Mouse (Mus musculus) testis, adult 10 weeks (tissue): ENCODE measurements around the gene Zfp266. TPM values are rescaled to one million over a fixed set of nuclear protein-coding genes. Genes with fewer than 3 reads are reported as not detected.

Experiments
- polyA plus RNA-seq: library from polyadenylated mRNA; stranded (reverse); fragments of 350-450 nt; fragmentation: Illumina TruSeq; extraction: RNeasy Lipid Tissue Mini Kit (QIAGEN cat#74804); gene quantifications from one replicate; pipeline ENCODE4 v1.2.3, GENCODE M21; 2014; ENCODE audit warnings: low read depth, low replicate concordance

Zfp266 gene
- 16.7 TPM for polyA plus RNA-seq

DNA sequence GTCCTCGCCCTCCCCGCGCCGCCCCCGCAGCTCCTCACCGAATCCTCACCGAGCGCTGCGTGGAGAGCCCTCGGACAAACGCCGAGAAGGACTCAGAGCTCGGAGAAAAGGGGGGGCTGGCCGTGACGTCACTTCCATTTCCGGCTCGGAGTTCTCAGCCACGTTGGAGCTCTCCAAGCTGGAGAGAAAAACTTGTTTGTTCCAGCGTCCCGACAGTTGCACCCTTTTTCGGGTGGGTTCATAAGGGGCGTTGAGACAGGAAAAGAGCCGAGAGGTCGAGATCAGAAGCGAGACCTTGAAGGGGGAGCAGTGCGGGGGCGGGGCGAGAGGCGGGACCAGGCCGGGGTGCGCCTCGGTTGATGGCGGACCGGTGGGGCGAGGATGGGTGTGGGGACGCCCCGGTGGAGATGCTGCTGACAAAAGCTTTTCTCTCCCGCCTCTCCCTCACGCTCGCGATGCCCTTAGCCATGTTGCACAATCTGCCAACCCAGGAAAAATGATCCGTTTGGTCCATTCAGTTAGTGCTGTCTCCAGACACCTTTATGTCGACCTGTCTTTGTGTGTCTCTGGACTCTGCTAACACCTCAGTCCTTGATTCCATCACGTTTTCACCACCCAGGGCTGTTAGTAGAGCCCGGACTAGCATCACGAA, at the start of gene Zfp266:
Gene Zfp266 (minus strand): TSS at position 112 of the 652 bp plus-strand sequence.

DNA sequence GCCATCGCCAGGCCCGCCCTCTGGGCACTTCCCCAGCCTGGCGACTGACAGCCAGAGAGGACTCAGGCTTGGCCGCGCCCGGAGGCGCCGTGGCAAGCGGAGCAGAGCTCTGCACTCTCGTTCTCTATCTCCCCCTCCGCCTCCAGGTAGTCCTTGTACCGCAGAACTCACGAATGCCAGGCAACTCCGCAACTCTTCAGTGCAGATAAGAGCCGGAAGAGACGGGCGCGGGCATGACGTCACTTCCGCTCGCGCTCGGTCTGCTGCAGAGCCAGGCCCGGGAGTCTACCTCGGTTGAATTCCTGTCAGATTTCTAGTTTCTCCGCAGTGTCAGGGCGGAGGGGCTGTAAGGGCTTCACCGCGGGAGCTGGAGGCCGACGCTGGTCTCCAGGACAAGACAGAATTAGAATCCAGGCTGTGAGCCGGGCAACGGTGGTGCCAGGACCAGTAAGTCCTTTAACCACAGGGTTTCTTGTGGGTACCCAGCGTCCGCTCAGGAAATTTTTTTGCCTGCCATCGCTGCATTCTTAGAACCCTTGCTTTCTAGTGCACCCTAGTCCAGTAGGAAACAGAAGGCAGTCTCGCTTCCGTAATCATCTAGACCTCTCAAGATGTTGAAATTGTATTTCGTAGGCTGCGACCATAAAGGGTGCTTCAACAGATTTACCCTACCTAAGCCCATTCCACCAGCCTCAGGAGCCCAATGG, 28.5 kb downstream of the Zfp266 start, which contains the start of gene Zfp426:
Gene Zfp426 (minus strand): TSS at position 220 of the 707 bp plus-strand sequence.

DNA sequence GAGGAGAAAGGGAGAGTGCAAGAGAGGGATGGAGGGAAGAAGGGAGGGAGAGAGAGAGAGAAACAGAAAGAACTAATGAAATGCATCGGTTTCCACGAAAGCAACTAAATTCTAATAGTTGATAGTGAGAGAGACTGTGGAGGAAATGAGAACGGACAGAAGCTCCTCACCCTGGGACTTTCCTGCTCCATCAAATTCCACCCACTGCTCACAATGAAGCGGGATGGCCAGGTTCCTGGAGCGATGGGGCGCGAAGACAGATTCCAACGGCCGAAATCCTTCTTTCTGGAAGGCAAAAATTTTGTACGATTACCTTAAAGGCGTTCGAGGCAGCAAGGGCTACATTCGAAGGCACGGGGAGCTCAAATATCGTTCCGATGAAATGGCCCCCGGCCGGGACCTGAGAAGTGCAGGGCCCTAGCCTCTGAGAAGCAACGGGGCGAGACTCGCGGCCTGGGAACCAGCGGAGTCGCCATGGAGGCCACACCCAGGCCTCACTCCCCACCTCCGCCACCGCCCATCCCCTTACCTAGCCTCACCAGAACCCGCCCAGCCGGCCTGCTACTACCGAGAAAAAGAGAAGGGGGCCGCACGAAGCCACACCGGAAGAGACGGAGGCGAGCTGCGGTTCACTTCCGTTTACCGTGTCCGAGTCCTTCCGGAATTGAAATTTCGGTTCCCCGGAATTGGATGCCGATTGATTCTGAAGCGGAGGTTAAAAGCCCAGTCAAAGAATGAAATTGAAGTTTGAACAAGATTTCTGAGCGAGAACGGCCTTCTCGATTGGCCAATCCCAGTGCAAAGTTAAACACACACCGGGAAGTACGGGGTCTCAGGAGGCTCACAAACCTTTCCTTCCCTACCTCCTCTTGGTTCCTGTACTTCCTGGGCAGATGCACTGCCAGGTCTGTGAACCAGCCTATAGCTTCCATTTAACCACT, 61.6 kb downstream of the Zfp266 start, which contains the start of gene Zfp26:
Gene Zfp26 (minus strand): TSS at position 786 of the 941 bp plus-strand sequence.

Other genes starting within 250 kb of the Zfp266 start
- 0.91 TPM for gene Olfr39, start 239.1 kb downstream of the Zfp266 start, polyA plus RNA-seq
- gene Olfr873, start 222.9 kb downstream of the Zfp266 start, polyA plus RNA-seq = 0.57 TPM
- not detected for gene Olfr18, start 185.3 kb downstream of the Zfp266 start, polyA plus RNA-seq
- 48.6 TPM for gene Zfp560, start 136.2 kb downstream of the Zfp266 start, polyA plus RNA-seq
- 16.9 TPM for gene Zfp26, start 61.3 kb downstream of the Zfp266 start, polyA plus RNA-seq
- 54.1 TPM for gene Zfp426, start 28.7 kb downstream of the Zfp266 start, polyA plus RNA-seq
- 15.8 TPM for gene Zfp846, start 59.9 kb upstream of the Zfp266 start, polyA plus RNA-seq
- 65.6 TPM for gene Ubl5, start 121.5 kb upstream of the Zfp266 start, polyA plus RNA-seq
- 13.0 TPM for gene Fbxl12, start 123.3 kb upstream of the Zfp266 start, polyA plus RNA-seq
- gene Pin1, start 130.7 kb upstream of the Zfp266 start, polyA plus RNA-seq = 0.95 TPM
- 1.4 TPM for gene Olfm2, start 224.9 kb upstream of the Zfp266 start, polyA plus RNA-seq